Mouse (Mus musculus) olfactory bulb, adult 2 months (tissue): ENCODE results near the gene Rundc1. TPM values are rescaled to one million over a fixed set of nuclear protein-coding genes. Genes with fewer than 3 reads are reported as not detected.
"Not testable (repeated sequence)": the region's sequence is repeated elsewhere in the genome, so short reads cannot be mapped to it uniquely, and the experiment has no call there.

Experiments
- H3K27ac ChIP-seq: fragments of 200-500 bp; 2 replicates; pipeline ENCODE4 v1.5.1; 2012; ENCODE audit warnings: low read depth, low read length; ENCODE audit not compliant: insufficient read depth
- H3K4me1 ChIP-seq: fragments of 200-500 bp; 2 replicates; pipeline ENCODE4 v1.6.1; 2012; ENCODE audit warnings: low read length; ENCODE audit not compliant: control insufficient read depth, insufficient read depth
- H3K4me3 ChIP-seq: fragments of 200-500 bp; 2 replicates; pipeline ENCODE4 v1.5.1; 2012; ENCODE audit warnings: mild to moderate bottlenecking, low read depth, low read length, moderate library complexity; ENCODE audit not compliant: insufficient read depth
- CTCF ChIP-seq: fragments of 200-500 bp; IDR thresholded peaks from 2 replicates; pipeline ENCODE4 v1.5.1; 2012; ENCODE audit warnings: low read depth, mild to moderate bottlenecking, low read length, moderate library complexity; ENCODE audit not compliant: insufficient read depth
- POLR2A ChIP-seq: fragments of 200-500 bp; IDR thresholded peaks from 2 replicates; pipeline ENCODE4 v1.6.1; 2012; ENCODE audit warnings: mild to moderate bottlenecking, low read depth, low read length, moderate library complexity; ENCODE audit not compliant: insufficient read depth
- WGBS: fragments of 180-500 bp; shearing (Covaris S2); methylation state at CpG from one replicate; pipeline ENCODE4 v1.1.7; 2018; 5-methylcytosine and 5-hydroxymethylcytosine counted together
- polyA plus RNA-seq: library from polyadenylated mRNA; stranded (reverse); fragments of >200 nt; gene quantifications from 2 replicates; pipeline ENCODE4 v1.2.4, GENCODE M21; 2012; ENCODE audit warnings: low replicate concordance; ENCODE audit not compliant: missing spikeins, insufficient read depth, insufficient read length

Gene Rundc1
- polyA plus RNA-seq, 1 experiment, result not detected

DNA sequence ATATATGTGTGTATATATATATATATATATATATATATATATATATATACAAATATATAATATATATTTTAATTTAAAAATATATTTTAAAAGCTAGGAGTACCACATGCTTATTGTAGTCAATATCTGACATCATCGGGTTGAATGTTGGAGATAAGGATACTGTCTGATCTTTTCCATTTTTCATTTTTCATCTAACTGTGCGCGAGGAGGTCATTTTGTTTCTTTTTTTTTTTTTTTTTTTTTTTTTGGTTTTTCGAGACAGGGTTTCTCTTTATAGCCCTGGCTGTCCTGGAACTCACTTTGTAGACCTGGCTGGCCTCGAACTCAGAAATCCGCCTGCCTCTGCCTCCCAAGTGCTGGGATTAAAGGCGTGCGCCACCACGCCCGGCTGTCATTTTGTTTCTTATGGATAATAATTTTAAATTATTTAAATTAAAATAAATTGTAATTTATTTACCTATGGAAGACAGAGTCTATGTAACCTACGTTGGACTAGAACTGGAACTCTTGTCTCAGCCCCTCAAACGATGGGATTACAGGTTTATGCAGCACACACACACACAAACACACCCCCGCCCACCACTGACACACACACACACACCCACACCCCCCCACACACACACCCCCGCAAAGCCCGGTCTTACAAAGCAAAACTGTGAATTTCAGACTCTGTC is 16.7 kb downstream of the Rundc1 start:
- H3K27ac ChIP-seq, H3K4me1 ChIP-seq: not testable (repeated sequence)
- peak; percentile 56; the same call in 1 of the 2 replicates for TF ChIP-seq CTCF
- H3K4me3 ChIP-seq, result peak overlapping the region; percentile 35
- WGBS, result 29% methylated on average over 15 of the region's 15 CpGs

DNA sequence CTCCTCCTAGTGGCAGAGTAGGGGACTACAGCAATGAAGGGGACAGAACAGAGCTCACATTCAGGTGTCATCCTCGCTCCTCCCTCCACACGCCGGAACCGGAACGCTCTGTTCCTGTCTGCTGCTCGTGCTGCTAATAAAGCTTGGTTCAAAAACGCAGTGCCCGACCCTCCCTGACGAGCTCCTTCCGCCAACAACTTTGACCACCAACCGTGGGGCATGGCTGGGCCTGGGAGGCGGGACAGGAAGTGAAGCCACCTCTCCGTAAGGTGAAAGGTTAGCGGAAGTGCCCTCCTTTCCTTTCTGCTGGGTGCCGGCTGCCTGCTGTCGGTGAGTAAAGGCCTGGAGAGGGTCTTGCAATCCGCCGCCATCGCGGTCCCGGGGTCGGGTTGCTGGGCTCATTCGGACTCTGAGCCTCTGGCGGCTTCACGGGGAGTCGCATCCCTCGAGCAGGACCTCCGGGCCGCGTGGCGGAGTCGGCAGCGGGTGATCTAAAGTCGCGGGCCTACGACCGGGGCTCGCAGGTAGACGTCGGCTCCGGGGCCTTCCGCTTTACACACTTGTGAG is 17.3 kb downstream of the Rundc1 start, which contains the start of gene Rpl27:
Gene Rpl27 (plus strand): TSS at position 172 of the 567 bp plus-strand sequence.
- H3K4me1 ChIP-seq, result peaks cover 4% of the 10 kb centered on the region; the same call in 1 of the 2 replicates
- TF ChIP-seq CTCF, result no peak
- TF ChIP-seq POLR2A, result peak; percentile 71
- peak within 1 kb of the TSS; percentile 82 for H3K4me3 ChIP-seq
- under 1% methylated on average over 42 of the region's 42 CpGs for WGBS
- H3K27ac ChIP-seq, result peak within 1 kb of the TSS; percentile 72

DNA sequence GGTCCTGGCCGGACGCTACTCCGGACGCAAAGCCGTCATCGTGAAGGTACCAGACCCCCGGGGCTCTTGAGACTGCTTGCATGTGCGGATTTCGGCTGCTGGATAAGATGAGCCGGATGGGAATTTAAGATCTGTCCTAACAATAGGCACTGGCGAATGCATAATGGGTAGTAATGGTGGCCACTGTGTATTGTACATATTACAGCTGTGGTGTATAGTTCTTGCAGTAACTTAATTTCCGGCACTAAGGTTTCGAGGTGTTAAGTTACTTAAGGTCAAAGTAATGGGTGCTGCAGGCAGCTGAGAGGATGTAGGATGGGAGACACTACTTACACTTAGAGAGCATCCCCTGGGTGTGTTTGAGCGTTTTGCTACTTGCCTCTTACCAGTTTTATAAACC is 17.9 kb downstream of the Rundc1 start:
- Histone ChIP-seq H3K4me3 (peak overlapping the region; percentile 82), H3K4me1 (peaks cover 4% of the 10 kb centered on the region; the same call in 1 of the 2 replicates), H3K27ac (peak overlapping the region; percentile 72; the same call in 1 of the 2 replicates)
- WGBS, result under 1% methylated on average over 14 of the region's 14 CpGs
- TF ChIP-seq CTCF (no peak), POLR2A (no peak)

DNA sequence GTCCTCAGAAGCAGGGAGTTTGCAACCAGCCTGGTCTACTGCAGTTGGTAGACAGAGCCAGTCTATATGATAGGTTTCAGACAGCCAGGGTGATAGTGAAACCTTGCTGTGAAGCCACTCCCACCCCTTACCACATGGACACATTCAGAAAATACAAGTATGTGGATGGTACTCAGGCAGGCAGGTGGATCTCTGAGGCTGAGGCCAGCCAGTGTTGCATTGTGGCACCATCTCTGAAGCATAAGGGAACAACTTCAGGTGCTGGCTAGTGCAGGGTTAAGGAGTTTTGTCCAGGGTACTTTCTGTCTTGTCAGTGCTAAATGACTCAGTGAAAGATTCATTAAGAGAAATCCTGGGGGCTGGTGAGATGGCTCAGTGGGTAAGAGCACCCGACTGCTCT is 21.4 kb downstream of the Rundc1 start:
- H3K27ac ChIP-seq, result no peak overlapping the region
- no peak overlapping the region for H3K4me3 ChIP-seq
- no peak for TF ChIP-seq POLR2A
- no peak for TF ChIP-seq CTCF
- WGBS, result 75% methylated on average over 1 of the region's 1 CpGs
- peaks cover 4% of the 10 kb centered on the region; the same call in 1 of the 2 replicates for H3K4me1 ChIP-seq

DNA sequence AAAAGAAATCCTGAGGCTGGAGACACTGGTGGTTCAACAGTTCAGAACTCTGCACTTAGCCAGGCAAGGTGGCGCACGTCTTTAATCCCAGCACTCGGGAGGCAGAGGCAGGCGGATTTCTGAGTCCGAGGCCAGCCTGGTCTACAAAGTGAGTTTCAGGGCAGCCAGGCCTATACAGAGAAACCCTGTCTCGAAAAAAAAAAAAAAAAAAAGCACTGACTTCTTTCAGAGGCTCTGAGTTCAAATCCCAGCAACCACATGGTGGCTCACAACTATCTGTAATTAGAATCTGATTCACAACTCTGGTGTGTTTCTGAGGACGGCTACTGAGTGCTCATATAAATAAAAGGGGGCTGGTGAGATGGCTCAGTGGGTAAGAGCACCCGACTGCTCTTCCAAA is 22.0 kb downstream of the Rundc1 start:
- 86% methylated on average over 8 of the region's 8 CpGs for WGBS
- not testable (repeated sequence) for H3K4me1 ChIP-seq, H3K4me3 ChIP-seq, H3K27ac ChIP-seq

DNA sequence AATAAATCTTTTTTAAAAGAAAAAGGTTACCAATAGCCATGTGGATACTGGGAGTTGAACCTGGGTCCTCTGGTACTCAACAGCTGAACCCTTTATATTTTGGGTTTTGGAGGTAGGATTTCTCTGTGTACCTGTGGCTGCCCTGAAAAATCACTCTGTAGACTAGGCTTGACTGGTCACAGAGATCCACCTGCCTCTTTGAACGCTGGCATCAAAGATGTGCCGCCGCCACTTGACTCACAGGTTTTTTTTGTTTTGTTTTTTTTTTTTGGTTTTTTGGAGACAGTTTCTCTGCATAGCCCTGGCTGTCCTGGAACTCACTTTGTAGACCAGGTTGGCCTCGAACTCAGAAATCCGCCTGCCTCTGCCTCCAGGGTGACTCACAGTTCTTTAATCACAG is 22.9 kb downstream of the Rundc1 start:
- no peak overlapping the region for H3K4me3 ChIP-seq
- TF ChIP-seq POLR2A (no peak), CTCF (no peak)

DNA sequence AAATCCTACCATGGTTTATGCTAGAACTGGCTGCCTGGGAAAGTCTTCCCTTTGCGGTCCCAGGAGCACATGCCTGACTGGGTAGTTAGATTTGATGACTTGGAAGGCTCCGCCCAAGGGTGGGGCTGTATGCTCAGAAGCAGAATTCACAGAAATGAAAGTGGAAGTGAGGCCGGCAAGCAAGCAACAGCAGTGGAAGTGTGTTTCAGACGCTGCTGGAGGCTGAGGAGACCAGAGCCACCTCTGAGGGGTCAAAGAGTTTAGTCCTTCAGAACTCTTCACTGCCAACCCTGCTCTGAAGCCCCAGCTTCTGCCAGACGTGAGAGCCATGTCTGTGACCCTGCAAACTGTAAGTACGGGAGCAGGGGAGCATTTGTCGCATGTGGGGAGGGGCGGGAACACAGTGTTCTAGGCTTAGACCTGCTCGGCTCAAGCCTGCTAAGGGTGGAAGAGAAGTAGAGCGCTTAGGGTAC is 23.4 kb downstream of the Rundc1 start, which contains the start of gene Ifi35:
Gene Ifi35 (plus strand): TSS at position 134 of the 473 bp plus-strand sequence.
- 39% methylated on average over 10 of the region's 10 CpGs for WGBS
- Histone ChIP-seq H3K4me1 (peaks cover 3% of the 10 kb centered on the region; the same call in 1 of the 2 replicates), H3K27ac (no peak within 1 kb of the TSS), H3K4me3 (peak within 1 kb of the TSS; percentile 41)
- TF ChIP-seq CTCF, result no peak
- no peak for TF ChIP-seq POLR2A

More for the DNA sequence above, 22.9 kb downstream of the Rundc1 start:
- peaks cover 4% of the 10 kb centered on the region; the same call in 1 of the 2 replicates for H3K4me1 ChIP-seq
- WGBS, result 81% methylated on average over 5 of the region's 5 CpGs
- no peak overlapping the region for H3K27ac ChIP-seq

DNA sequence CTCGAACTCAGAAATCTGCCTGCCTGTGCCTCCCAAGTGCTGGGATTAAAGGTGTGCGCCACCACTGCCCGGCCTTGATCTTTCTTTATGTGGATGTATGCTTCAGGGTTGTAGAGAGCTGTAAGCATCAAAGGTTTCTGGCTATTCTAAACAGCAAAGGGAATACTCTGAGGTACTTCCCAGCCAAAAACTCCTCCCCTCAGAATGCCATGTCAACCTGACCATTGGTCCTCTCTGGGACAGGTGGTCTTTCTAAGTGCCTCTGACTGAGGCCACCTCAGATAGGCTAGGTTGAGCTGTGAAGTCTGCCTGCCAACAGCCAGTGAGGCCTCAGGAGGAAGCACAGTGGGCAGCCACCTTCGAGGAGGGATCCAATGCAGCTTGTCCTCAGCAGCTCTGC is 24.0 kb downstream of the Rundc1 start:
- Histone ChIP-seq H3K4me3 (no peak overlapping the region), H3K27ac (no peak overlapping the region), H3K4me1 (no peaks in the 10 kb centered on the region; the same call in 1 of the 2 replicates)
- 76% methylated on average over 4 of the region's 4 CpGs for WGBS
- TF ChIP-seq CTCF (no peak), POLR2A (no peak)

DNA sequence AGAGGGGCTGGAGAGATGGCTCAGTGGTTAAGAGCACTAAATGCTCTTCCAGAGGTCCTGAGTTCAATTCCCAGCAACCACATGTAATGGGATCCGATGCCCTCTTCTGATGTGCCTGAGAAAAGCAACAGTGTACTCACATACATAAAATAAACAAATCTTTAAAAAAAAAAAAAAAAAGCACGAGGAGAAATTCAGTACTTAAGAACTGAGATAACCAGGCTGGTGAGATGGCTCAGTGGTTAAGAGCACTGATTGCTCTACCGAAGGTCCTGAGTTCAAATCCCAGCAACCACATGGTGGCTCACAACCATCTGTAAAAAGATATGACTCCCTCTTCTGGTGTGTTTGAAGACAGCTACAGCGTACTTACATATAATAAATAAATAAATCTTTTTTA is 24.7 kb downstream of the Rundc1 start:
- H3K27ac ChIP-seq, H3K4me1 ChIP-seq, H3K4me3 ChIP-seq: not testable (repeated sequence)
- WGBS, result 85% methylated on average over 4 of the region's 4 CpGs
